Mouse (Mus musculus): ENCODE results near the gene Hist1h3i.
A peak's percentile ranks its signal among the peaks of the same experiment; 100 is the strongest.
"Not testable (repeated sequence)": the region's sequence is repeated elsewhere in the genome, so short reads cannot be mapped to it uniquely, and the experiment has no call there.

- peak; percentile 80 for TF ChIP-seq POLR2A (IDR thresholded peaks at IDR 0.05; ENCODE audit: low read depth, low read length)
- TF ChIP-seq CTCF (IDR thresholded peaks at IDR 0.05; ENCODE audit: borderline replicate concordance, insufficient read depth, low read length): not testable (repeated sequence)
Measured at GRCm38 (mm10) chr13:21734906-21735767, 48.0 kb downstream of the Hist1h3i start, which contains the start of gene Hist1h4j.
